Mouse (Mus musculus): ENCODE results near the gene Rnf187. TPM values are rescaled to one million over a fixed set of nuclear protein-coding genes. Genes with fewer than 3 reads are reported as not detected.

The Rnf187 gene
- polyA plus RNA-seq, 1 experiment from 2014 or later: 161 TPM

- H3K4me2 ChIP-seq (ENCODE audit: low read depth, low read length): no peak overlapping the region
- 53% methylated on average over 4 of the region's 4 CpGs for WGBS
- no peak overlapping the region for H3K27ac ChIP-seq (ENCODE audit: low read length)
- H3K9me3 ChIP-seq (ENCODE audit: control insufficient read depth, low read length): no peaks in the 10 kb centered on the region
- H3K27me3 ChIP-seq (ENCODE audit: control insufficient read depth, insufficient read depth, low read depth, low read length): no peaks in the 10 kb centered on the region
- ATAC-seq (ENCODE audit: low read depth): no peak
- H3K36me3 ChIP-seq (ENCODE audit: control insufficient read depth, insufficient read depth, low read length): peaks cover 32% of the 10 kb centered on the region
- peaks cover 5% of the 10 kb centered on the region for H3K4me1 ChIP-seq (replicated peaks; ENCODE audit: control insufficient read depth, insufficient read depth, low read length)
- H3K9ac ChIP-seq (ENCODE audit: low read length): no peak overlapping the region
- no peak overlapping the region for H3K4me3 ChIP-seq (ENCODE audit: low read length)
Measured at GRCm38 (mm10) chr11:58931576-58931975, 7.1 kb downstream of the Rnf187 start.

DNA sequence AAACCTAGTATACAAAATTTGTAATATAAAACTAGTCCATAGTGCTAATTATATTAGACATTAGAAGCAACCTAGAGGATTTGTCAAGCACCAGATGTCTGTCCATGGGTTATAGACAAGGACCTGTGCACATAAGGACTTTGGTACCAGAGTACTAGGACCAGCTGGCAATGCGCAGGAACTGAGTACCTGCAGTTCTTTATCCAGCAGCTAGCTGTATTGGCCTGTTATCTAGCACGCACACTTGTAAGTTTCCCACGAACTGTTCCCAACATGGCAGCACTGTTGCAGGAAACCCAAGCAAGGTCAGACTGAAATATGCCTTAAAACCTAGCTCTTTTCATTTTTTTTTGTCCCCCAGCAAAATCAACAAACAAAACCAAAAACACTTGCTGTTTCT is 8.5 kb downstream of the Rnf187 start:
- WGBS: 90% methylated on average over 3 of the region's 3 CpGs
- Histone ChIP-seq H3K36me3 (ENCODE audit: control insufficient read depth, insufficient read depth, low read length) (peaks cover 25% of the 10 kb centered on the region), H3K4me3 (ENCODE audit: low read length) (no peak overlapping the region), H3K4me2 (ENCODE audit: low read depth, low read length) (no peak overlapping the region), H3K9ac (ENCODE audit: low read length) (no peak overlapping the region), H3K27me3 (ENCODE audit: control insufficient read depth, insufficient read depth, low read depth, low read length) (no peaks in the 10 kb centered on the region), H3K27ac (ENCODE audit: low read length) (no peak overlapping the region), H3K4me1 (replicated peaks; ENCODE audit: control insufficient read depth, insufficient read depth, low read length) (peaks cover 5% of the 10 kb centered on the region), H3K9me3 (ENCODE audit: control insufficient read depth, low read length) (no peaks in the 10 kb centered on the region)
- ATAC-seq (ENCODE audit: low read depth): no peak

GRCm38 (mm10) chr11:58929641-58930040 is 9.1 kb downstream of the Rnf187 start:
- Histone ChIP-seq H3K4me3 (ENCODE audit: low read length) (no peak overlapping the region), H3K27ac (ENCODE audit: low read length) (no peak overlapping the region), H3K9me3 (ENCODE audit: control insufficient read depth, low read length) (no peaks in the 10 kb centered on the region), H3K27me3 (ENCODE audit: control insufficient read depth, insufficient read depth, low read depth, low read length) (no peaks in the 10 kb centered on the region), H3K9ac (ENCODE audit: low read length) (no peak overlapping the region), H3K4me1 (replicated peaks; ENCODE audit: control insufficient read depth, insufficient read depth, low read length) (peaks cover 5% of the 10 kb centered on the region), H3K36me3 (ENCODE audit: control insufficient read depth, insufficient read depth, low read length) (peaks cover 25% of the 10 kb centered on the region), H3K4me2 (ENCODE audit: low read depth, low read length) (no peak overlapping the region)
- WGBS: 26% methylated on average over 3 of the region's 3 CpGs
- ATAC-seq (ENCODE audit: low read depth): no peak

GRCm38 (mm10) chr11:58929055-58929454 is 9.7 kb downstream of the Rnf187 start:
- 67% methylated on average over 4 of the region's 4 CpGs for WGBS
- H3K4me2 ChIP-seq (ENCODE audit: low read depth, low read length): no peak overlapping the region
- no peak overlapping the region for H3K4me3 ChIP-seq (ENCODE audit: low read length)
- peaks cover 5% of the 10 kb centered on the region for H3K4me1 ChIP-seq (replicated peaks; ENCODE audit: control insufficient read depth, insufficient read depth, low read length)
- no peaks in the 10 kb centered on the region for H3K27me3 ChIP-seq (ENCODE audit: control insufficient read depth, insufficient read depth, low read depth, low read length)
- H3K9ac ChIP-seq (ENCODE audit: low read length): no peak overlapping the region
- no peak for ATAC-seq (ENCODE audit: low read depth)
- H3K27ac ChIP-seq (ENCODE audit: low read length): no peak overlapping the region
- H3K9me3 ChIP-seq (ENCODE audit: control insufficient read depth, low read length): no peaks in the 10 kb centered on the region
- peaks cover 22% of the 10 kb centered on the region for H3K36me3 ChIP-seq (ENCODE audit: control insufficient read depth, insufficient read depth, low read length)

DNA sequence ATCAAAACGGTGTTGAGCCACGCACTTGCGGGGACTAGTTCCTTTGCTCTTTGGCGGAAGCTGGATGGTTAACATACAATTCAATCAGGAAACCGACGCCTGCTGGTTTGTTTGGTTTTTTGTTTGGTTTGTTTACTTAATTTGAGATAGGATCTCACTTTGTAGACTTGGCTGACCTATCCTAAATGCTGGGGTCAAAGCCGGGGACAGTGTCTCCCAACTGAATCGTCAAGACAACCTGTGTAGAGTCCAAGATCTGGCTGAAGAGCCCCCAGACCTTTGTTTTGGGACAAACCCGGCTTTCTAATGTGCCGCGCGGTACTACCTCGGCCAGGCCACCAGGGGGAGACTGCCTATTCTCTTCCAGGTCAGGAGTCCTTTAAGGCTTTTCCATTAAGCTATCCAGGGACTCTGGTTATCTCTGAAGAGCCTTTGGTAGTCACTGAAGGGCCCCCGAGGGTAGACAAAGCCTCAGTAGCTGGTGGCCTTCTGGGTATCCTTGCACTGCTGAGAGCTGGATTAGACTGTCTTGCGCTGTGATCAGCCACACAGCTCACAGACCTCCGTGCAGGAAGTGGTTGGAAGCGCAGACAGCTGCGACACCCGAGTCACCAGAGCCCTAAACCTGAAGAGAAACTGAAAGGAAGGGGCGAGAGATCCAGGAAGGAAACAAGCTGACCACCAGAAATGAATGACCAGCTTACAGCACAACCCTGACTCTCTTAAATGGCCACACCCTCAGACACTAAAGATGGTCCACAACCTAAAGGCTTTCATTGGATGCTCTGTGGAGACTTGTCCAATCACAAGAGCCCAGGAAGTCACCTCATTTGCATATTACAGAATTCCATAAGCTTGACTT is 10.7 kb downstream of the Rnf187 start:
- peaks cover 5% of the 10 kb centered on the region for H3K4me1 ChIP-seq (replicated peaks; ENCODE audit: control insufficient read depth, insufficient read depth, low read length)

GRCm38 (mm10) chr11:58927053-58927452 is 11.7 kb downstream of the Rnf187 start:
- Histone ChIP-seq H3K4me3 (ENCODE audit: low read length) (no peak overlapping the region), H3K27ac (ENCODE audit: low read length) (no peak overlapping the region), H3K9ac (ENCODE audit: low read length) (no peak overlapping the region), H3K27me3 (ENCODE audit: control insufficient read depth, insufficient read depth, low read depth, low read length) (no peaks in the 10 kb centered on the region; the same call in 1 of the 2 replicates), H3K4me2 (ENCODE audit: low read depth, low read length) (no peak overlapping the region), H3K4me1 (replicated peaks; ENCODE audit: control insufficient read depth, insufficient read depth, low read length) (peaks cover 5% of the 10 kb centered on the region), H3K36me3 (ENCODE audit: control insufficient read depth, insufficient read depth, low read length) (peaks cover 6% of the 10 kb centered on the region; the same call in 1 of the 2 replicates), H3K9me3 (ENCODE audit: control insufficient read depth, low read length) (no peaks in the 10 kb centered on the region)
- no peak for ATAC-seq (ENCODE audit: low read depth)
- WGBS: 61% methylated on average over 2 of the region's 2 CpGs

More for the DNA sequence above, 10.7 kb downstream of the Rnf187 start:
- Histone ChIP-seq H3K36me3 (ENCODE audit: control insufficient read depth, insufficient read depth, low read length) (peaks cover 12% of the 10 kb centered on the region), H3K9me3 (ENCODE audit: control insufficient read depth, low read length) (no peaks in the 10 kb centered on the region), H3K4me3 (ENCODE audit: low read length) (peak overlapping the region; percentile 41), H3K4me2 (ENCODE audit: low read depth, low read length) (peak overlapping the region; percentile 60), H3K27ac (ENCODE audit: low read length) (peak overlapping the region; percentile 71), H3K9ac (ENCODE audit: low read length) (peak overlapping the region; percentile 62), H3K27me3 (ENCODE audit: control insufficient read depth, insufficient read depth, low read depth, low read length) (no peaks in the 10 kb centered on the region; the same call in 1 of the 2 replicates)
- WGBS: 19% methylated on average over 20 of the region's 20 CpGs
- peak; percentile 80 for ATAC-seq (ENCODE audit: low read depth)

GRCm38 (mm10) chr11:58926651-58927050 is 12.1 kb downstream of the Rnf187 start:
- no peak overlapping the region for H3K27ac ChIP-seq (ENCODE audit: low read length)
- no peaks in the 10 kb centered on the region; the same call in 1 of the 2 replicates for H3K27me3 ChIP-seq (ENCODE audit: control insufficient read depth, insufficient read depth, low read depth, low read length)
- ATAC-seq (ENCODE audit: low read depth): no peak
- H3K4me3 ChIP-seq (ENCODE audit: low read length): no peak overlapping the region
- 61% methylated on average over 2 of the region's 3 CpGs for WGBS
- H3K4me2 ChIP-seq (ENCODE audit: low read depth, low read length): no peak overlapping the region
- H3K36me3 ChIP-seq (ENCODE audit: control insufficient read depth, insufficient read depth, low read length): peaks cover 2% of the 10 kb centered on the region; the same call in 1 of the 2 replicates
- H3K9ac ChIP-seq (ENCODE audit: low read length): no peak overlapping the region
- H3K4me1 ChIP-seq (replicated peaks; ENCODE audit: control insufficient read depth, insufficient read depth, low read length): peaks cover 5% of the 10 kb centered on the region
- no peaks in the 10 kb centered on the region for H3K9me3 ChIP-seq (ENCODE audit: control insufficient read depth, low read length)

GRCm38 (mm10) chr11:58922420-58922819 is 16.3 kb downstream of the Rnf187 start:
- no peaks in the 10 kb centered on the region for H3K36me3 ChIP-seq (ENCODE audit: control insufficient read depth, insufficient read depth, low read length)
- no peaks in the 10 kb centered on the region for H3K9me3 ChIP-seq (ENCODE audit: control insufficient read depth, low read length)
- no peak overlapping the region for H3K4me3 ChIP-seq (ENCODE audit: low read length)
- no peaks in the 10 kb centered on the region; the same call in 1 of the 2 replicates for H3K27me3 ChIP-seq (ENCODE audit: control insufficient read depth, insufficient read depth, low read depth, low read length)
- H3K27ac ChIP-seq (ENCODE audit: low read length): no peak overlapping the region
- H3K4me2 ChIP-seq (ENCODE audit: low read depth, low read length): no peak overlapping the region
- no peak overlapping the region for H3K9ac ChIP-seq (ENCODE audit: low read length)
- WGBS: 72% methylated on average over 9 of the region's 9 CpGs
- ATAC-seq (ENCODE audit: low read depth): no peak
- no peaks in the 10 kb centered on the region for H3K4me1 ChIP-seq (replicated peaks; ENCODE audit: control insufficient read depth, insufficient read depth, low read length)

- H3K36me3 ChIP-seq (ENCODE audit: control insufficient read depth, insufficient read depth, low read length): no peaks in the 10 kb centered on the region
- H3K4me1 ChIP-seq (replicated peaks; ENCODE audit: control insufficient read depth, insufficient read depth, low read length): 0 out of 2 replicates have a peak, but pooled peaks cover 3% of the 10 kb centered on the region
- no peak overlapping the region for H3K4me3 ChIP-seq (ENCODE audit: low read length)
- 57% methylated on average over 5 of the region's 5 CpGs for WGBS
- no peak overlapping the region for H3K4me2 ChIP-seq (ENCODE audit: low read depth, low read length)
- no peaks in the 10 kb centered on the region; the same call in 1 of the 2 replicates for H3K27me3 ChIP-seq (ENCODE audit: control insufficient read depth, insufficient read depth, low read depth, low read length)
- no peaks in the 10 kb centered on the region for H3K9me3 ChIP-seq (ENCODE audit: control insufficient read depth, low read length)
- ATAC-seq (ENCODE audit: low read depth): no peak
- H3K27ac ChIP-seq (ENCODE audit: low read length): no peak overlapping the region
- H3K9ac ChIP-seq (ENCODE audit: low read length): no peak overlapping the region
Measured at GRCm38 (mm10) chr11:58918759-58919158, 20.0 kb downstream of the Rnf187 start.
